Mouse (Mus musculus) T-helper 17 cell (primary cell): Measurements from ENCODE around the gene Fchsd2.

ENCODE experiments used
- in situ Hi-C, 2 experiments: fragments of 300-600 bp; cut with MboI, MseI; formaldehyde crosslinking; loops; 1 replicate in 1 of 2; 2 replicates in 1 of 2; pipeline ENCODE4 v1.15.1; 2025; ENCODE audit warnings: high pct_unique_total_duplicates in 2 of 2

Gene Fchsd2

DNA sequence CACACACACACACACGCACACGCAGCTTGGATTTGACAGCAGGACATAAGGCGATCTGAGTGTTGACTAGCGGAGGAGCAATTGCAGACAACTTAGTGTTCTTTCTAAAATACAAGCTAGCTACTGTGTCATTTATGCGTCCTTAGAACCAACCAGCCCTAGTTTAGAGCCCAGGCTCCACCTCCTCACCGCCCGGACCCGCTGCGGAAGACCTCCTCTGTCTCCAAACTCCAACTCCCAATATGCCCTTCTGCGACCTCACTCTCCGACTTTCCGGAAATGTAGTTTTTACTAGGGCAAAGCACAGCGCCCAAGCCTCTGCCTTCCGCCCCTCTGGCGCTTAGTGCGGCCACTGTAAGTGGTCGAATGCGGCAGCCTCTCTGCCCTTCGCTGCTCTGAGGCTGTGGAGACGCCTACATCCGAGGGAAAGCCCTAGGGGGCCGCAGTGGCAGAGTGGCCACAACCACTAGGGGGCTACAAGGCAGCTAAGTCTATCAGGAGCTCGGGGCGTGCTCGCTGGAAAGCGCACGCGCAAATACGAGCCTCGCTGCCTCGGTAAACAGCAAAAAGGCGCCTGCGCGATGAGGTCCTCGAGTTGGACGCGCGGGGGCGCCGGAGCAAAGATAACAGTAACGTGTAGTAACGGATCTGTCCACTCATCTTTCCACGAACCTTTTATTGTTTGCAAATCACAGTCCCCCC, 217.8 kb downstream of the Fchsd2 start:
- in situ Hi-C loops: no loop called here

DNA sequence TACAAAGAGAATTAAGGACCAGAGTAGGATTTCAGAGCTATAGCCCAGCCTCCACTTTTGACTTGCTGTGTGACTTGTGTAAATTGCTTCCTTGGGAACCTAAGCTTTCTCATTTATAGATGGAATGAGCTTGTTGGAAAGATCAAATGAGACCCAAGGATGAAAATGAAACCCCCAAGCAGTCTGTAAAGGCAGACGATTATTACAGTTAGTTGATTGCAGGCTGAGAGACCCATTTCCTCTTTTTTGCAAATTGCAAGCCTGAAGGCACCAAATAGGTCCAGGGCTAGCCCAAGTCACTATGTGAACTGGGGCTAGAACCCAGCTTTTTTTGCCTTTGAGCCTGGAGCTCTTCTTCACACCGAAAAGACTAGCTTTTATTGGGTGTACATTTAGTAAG, 218.4 kb downstream of the Fchsd2 start:
- in situ Hi-C loops: no loop called here

DNA sequence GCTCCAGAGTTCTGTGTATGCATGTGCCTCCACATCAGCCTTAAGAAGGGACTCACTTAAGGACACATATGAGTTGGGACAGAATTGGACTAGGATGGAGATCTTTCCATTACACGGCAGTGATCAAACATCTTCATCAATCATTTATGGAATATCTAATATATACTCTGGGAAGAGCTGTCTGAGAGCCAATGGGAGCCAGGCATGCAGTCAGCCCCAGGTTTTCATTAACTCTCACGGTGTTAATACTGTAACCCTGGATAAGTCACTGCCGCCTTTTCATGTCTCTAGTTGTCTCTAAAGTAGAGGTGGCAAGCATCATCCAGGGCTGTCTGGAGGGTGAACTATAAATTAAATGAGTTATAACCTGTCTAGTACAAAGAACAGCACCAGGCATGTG, 220.4 kb downstream of the Fchsd2 start:
- in situ Hi-C loops: no loop called here

DNA sequence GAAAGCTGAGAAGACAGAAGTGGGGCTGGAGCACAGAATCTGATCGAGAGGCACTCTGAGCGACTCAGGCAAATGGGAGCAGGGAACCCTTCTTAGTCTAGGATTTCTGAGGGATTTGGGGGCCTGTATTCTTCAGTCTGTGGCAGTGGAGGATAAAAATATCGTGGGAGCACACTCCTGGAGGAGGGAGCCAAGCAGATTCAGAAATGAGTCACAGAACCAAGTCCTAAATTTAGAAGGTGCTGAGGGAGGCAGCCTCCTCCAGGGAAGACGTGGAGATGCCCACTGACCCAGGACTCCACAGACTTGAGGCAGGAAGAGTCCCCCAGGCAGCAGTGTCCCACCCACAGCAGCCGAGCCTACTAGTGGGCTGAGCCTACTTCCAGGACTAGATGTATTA, 221.7 kb downstream of the Fchsd2 start:
- in situ Hi-C loops: no loop called here

DNA sequence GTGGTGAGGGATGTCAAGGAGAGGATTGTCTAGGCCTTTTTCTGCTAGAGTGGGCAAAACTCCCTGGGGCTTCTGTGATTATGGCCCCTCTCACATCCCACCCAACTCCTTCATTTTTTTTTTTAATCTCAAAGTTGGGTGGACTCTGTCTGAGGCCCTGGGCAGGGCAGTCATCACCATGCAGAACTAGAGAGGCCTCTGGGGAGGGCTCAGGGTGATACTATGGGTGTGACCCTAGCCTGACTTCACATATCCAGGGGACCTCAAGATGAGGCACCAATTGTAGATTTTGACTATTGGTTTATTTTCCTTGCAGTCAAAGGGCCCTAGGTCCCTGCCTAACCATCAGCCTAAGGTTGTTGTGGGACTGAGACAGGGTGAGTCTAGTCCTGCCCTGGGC, 223.0 kb downstream of the Fchsd2 start:
- in situ Hi-C loops: loop anchor here (5.0 kb wide), 2 partner anchors 47 to 57 kb away; no protein-coding TSS in a partner anchor

DNA sequence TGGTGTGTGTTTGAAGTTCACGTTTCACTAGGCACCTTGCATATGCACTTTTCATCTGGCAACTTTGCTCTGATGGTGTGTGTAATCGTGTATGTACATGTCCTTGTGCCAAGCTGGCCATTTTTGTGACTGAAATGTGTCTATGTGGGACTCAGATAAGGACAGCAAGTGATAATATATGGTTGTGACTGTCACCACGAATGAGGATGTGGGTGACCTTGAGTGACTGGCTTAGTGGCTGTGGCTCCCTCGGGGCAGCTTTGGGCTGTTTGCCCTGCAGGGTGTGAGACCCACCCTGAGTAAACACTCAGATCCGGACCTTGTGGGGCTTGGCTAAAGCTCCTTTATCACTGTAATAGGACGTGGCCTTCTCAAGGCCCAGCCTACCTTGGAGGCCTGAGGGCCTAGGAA, 223.9 kb downstream of the Fchsd2 start:
- in situ Hi-C loops: loop anchor here (5.0 kb wide), 2 partner anchors 46 to 56 kb away; no protein-coding TSS in a partner anchor

DNA sequence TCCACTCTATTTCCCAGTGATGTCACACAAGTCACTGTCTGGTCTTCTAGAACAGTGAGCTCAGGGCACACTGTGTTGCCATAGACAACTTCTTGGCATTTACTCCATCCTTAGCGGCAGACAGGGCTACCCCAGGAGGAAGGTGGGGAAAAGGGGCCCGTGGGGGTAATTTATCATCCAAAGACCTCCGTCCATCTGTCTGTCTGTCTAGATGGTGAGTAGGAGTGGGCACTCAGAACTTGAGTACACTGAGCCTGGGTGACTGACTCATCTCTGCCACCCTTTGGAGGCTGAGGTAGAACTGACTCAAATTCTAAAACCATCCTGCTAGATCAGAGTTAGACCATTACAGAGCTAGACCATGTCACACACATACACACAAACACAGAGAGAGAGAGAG, 224.4 kb downstream of the Fchsd2 start, which contains the start of gene Stard10:
TSS of gene Stard10 (plus strand) at position 73 of the 400 bp plus-strand sequence.
- in situ Hi-C loops: loop anchor here (5.0 kb wide), 2 partner anchors 45 to 55 kb away; no protein-coding TSS in a partner anchor

DNA sequence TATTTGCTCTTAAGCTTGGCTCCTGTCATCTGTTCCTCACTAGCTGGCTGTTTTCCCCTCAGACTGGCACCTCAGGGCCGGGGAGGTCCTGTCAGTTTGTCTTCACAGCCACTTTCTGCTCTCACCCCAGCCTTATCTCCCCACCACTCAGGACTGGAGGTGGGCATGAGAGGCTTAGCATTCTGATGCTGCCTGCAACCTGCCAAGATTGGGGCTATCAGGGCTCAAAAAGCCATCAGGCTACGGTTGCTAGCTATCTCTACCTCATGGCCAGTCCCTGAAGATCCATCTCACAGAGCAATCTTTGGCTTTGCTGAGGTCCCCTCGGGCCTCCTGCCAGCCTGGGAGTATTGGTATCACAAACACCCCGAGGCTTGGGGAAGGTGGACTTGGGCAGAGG, 226.2 kb downstream of the Fchsd2 start:
- in situ Hi-C loops: loop anchor here (5.0 kb wide), 2 partner anchors 43 to 53 kb away; no protein-coding TSS in a partner anchor

DNA sequence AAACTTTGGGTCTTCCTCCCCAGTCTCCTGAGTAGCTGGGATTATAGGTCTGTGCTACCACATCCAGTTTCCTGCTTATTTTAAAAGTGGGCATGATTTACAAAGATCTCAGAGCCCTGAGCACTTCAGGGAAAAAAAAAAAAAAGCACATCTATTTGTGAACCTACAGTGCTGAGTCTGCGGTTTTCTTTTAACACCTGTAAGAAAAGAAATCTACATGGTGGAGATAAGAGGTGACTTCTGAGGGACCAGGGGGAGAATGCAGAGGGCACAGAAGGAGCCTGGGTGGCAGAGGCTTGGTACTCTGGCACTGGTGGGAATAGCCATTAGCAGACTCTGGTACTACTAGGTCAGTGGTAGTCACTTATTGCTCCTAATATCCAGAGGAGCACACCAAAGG, 227.1 kb downstream of the Fchsd2 start:
- in situ Hi-C loops: loop anchor here (5.0 kb wide), 2 partner anchors 43 to 53 kb away; no protein-coding TSS in a partner anchor

DNA sequence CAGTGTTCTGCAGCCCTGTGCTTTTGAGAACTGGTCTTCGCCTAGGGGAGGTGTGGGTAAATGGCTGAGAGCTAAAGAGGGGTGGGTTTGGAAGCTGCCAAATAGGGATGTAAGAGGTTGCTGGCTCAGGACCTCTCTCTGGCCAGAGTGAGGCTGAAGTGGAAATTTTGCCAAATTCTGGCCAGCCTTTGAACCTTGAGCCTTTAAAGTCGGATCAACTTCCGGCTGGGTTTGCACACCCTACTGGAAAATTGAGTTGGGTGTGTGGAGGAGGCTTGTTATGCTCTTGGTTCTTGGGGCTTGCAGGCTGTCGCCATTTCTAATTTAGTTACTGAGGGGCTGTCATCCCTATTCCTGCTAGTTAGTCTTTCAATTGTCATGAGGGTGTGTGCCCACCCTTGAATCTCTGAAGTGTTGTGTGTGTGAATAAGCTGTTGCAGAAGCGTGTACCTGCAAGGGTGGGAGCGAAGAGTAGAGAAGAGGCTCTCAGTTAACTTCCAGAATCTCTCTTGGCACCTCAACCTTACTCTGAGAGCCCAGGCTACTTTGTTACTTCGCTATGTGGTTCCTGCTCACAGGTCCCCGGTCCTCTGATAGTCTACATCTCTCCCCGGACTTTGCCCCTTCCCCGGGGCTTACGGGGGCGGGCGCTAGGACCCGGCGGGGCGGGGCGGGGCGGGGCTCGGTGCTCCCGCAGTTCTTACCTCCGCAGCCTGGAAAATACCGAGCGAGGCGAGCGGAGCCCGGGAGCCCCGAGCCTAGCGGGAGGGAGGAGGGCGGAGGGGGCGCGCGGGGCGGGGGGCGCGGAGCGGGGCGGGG, 227.9 kb downstream of the Fchsd2 start:
- in situ Hi-C loops: no loop called here

DNA sequence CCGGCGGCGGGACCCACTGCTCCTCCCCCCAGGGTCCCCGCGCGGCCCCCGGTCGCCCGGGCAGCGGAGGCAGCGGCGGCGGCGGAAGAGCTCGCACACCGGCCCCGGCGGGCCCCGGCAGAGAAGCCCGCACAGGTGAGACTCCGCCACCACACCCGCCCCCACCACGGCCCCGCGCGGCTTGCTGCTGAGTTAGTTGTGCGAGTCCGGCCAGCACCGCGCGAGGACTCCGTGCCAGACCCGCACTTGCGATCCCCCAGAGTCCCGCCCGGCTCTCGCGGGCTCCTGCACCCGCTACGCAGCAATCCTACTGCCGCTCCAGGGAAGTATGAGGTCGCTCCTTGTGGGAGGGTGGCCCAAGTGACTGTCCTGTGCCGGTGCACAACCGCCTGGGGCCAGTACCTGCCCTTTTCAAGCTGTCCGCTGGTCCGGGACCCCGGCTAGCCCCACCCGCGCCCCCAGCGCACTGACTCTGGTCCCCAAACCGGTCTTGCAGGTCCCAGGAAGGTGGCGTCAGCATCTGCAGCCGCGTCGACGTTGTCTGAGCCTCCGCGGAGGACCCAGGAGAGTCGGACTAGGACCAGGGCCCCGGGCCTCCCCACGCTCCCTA, 228.7 kb downstream of the Fchsd2 start:
- in situ Hi-C loops: no loop called here

DNA sequence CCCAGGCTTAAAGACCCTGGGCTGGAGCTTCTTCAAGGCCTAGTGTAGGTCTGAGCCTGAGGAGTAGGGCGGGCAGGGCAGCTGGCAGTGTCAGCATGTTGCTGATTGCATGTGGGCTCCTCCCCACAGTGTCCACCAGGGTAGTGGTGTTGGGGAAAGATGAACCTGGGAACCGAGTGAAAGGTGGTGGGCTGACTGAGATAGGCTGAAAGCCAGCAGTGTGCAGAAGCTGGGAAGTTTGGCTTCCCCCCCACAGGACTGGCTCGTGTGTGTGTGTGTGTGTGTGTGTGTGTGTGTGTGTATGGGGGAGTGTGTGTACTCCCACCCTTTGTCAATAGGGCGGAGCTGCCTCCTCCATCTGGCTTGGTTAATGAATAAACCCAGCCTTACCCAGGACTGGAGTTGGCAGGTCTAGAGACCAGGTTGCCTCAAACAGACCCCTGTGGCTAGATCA, 230.5 kb downstream of the Fchsd2 start:
- in situ Hi-C loops: no loop called here

DNA sequence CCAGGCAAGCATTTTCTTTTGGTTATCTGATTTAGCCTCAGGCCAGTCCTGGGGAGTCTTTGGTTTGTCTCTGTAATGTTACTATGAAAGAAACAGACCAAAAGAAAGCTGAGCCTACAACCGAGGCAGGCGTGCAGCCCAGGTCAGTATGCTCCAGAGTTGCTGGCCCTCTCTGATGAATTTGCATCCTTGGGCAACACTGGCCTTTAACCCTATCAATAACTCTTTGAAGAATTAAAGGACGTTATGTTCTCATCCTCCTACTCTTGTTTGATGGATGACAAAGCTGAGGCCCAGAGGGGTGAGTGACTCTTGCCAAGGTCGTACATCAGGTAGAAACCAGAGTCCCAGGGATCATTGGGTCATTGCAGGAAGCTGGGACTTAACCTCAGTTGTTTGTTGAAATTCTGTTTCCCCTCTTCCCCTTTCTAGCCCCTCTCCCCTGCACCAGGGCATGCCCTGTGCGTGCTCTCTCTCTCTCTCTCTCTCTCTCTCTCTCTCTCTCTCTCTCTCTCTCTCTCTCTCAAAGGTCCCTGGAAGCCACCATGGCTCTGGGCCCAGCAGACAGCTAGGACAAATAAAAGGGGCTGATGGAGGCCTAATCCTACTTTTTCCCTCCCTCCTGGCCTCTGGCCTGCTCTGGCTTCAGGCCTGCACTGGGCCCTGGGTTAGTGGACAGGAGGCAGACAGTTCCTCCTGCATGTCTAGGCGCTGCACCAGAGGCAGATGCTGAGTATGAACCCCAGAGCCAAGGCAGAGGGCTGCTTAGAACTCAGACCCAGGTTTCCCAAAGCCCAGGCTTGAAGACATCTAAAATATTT, 231.7 kb downstream of the Fchsd2 start:
- in situ Hi-C loops: no loop called here

DNA sequence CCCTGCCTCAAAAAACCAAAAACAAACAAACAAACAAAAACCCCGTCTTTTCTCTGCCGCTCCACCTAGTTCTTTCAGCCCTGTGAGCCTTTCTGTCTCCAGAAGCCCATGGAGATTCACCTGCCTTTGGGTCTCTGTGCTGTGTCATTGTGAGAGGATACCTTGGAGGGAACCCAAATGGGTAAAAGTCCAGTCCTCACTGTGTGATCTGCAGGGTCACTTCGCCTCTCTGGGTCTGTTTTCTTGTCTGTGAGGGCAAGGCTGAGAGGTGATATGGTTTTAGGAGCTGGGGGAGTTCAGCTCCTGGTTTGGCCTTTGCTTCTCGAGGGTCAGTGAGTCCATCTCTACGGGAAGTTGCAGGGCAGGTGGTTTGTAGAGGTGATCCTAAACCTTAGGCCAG, 233.3 kb downstream of the Fchsd2 start:
- in situ Hi-C loops: no loop called here

DNA sequence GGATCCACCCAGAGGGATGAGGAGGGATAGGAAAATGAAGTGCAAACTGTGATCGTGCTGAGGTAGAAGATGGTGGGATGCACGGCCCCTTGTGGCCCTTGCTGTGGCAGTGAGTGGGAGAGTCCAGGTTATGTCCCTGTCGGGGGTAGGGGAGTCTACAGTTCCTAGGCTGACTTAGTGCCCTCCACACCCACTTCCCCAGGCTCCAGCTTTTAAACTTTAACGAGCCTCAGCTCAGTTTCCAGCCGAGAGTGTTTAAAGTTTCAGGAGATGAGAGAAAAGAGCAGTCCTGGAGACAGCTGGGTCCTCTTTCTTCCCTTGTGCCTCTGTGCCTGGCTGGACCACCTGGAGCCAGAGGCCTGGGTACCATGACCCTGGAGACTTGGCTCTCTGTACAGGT, 234.6 kb downstream of the Fchsd2 start:
- in situ Hi-C loops: no loop called here

DNA sequence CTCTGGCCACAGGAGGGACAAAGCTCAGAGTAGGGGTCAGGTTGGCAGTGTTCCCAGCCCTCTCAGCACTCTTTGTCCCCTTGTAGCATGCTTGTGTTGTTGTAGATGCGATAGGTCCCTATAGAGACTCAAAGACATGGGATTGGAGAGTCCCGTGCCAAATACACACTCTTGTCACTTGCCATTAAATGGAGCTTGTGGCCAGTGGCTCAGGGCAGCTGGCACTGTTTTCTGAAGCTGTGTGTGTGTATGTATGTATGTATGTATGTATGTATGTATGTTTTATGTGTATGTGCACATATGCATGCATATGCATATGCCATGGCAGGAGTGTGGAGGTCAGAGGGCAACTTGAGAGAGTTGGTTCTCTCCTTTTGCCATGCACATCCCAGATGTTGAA, 235.1 kb downstream of the Fchsd2 start:
- in situ Hi-C loops: no loop called here

DNA sequence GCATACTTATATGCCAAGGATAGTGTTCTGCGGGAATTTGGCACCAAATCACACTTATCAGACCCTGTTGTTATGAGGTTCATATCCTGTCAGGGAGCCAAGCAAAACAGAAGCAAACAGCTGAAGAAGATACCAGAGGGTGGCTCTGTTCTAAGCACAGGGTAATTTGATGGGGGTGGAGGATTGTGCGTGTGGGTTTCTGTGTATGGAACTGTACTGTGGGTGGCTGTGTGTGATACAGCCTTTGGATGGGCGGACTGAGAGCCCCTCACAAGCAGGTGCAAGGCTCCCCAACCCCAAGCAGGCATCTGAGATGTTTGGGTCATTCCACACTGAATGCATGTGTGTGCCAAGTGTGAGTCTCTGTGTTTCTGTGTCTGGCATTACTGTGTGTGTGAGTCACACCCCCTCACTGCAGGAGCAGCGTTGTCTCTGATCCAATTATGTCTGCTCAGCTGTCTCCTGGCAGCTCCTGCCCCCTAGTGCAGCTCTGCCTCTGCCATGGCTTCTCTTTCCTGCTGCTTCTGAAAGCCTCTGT, 236.0 kb downstream of the Fchsd2 start:
- in situ Hi-C loops: no loop called here

DNA sequence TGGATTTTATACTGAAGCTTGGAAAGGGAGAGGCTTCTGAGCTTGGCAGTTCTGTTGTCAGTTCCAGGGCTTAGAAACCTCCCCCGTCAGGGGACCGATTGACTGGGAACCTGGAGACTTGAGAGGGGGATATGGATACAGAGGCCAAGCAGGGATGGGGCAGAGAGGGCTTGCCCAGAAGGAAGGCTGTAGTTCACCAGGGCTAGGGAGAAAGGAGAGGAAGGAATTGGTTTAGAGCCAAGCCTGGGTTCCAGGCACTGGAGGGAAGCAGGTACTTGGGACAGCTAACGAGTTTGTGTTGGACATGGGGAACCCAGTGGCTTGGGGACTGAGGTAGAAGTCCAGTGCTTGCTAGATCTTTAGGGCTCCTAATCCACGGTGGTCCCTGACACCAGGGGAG, 236.9 kb downstream of the Fchsd2 start:
- in situ Hi-C loops: no loop called here

DNA sequence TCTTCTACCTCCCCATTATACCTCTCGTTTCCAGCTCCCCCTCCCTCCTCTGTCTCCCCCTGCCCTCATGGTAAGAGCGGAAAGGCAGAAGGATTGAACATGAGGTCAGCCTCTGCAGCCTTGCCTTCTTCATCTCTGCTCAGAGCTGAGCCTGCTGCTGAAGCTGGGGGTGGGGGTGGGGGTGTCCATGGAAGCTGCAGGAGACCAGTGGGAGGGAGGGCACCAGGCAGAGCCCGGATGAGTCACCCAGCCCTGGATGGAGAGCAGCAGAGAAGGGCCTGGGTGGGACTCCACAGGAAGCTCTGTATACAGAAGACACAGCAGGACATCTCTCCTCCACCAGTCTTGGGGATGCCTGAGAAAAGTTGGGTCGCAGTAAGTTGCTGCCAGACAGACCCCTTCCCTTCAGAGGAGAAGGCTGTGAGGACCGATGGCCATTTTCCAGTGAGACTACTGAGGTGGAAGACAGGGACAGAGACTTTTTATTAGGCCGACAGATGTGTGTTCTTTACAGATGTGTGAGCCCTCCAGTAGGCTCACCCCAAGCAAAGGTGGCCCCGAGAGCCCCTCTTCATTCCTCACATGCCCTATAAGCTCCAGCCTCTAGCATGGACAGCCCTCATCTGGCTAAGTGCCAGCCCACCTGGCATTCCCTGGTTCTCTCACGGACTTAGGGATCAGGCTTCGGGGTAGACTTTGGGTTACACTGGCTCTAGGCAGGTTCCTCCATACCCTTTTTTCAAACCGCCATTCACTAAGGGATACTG, 237.6 kb downstream of the Fchsd2 start:
- in situ Hi-C loops: no loop called here

DNA sequence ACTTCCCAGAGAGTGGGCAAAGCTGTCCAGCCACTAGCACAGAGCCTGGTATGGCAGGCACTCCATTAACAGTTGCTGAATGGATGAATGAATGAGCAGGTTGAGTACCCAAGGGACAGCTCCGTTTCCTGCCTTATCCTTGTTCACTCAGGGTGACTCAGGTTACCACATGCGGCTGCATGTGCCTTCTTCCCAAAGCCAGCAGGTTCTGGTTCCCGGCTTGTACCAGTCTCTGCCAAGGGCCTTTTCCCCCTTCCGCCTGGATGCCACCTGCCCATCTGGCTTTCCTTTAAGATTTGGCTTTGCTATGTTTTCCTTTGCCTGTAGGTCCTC, 238.1 kb downstream of the Fchsd2 start:
- in situ Hi-C loops: no loop called here
